Mouse (Mus musculus) Muller cell, postnatal 12 days (primary cell): ENCODE measurements around the gene Cenph.
A peak's percentile ranks its signal among the peaks of the same experiment; 100 is the strongest.
"Not testable (repeated sequence)": the region's sequence is repeated elsewhere in the genome, so short reads cannot be mapped to it uniquely, and the experiment has no call there.

Experiments used
- DNase-seq: peaks from one replicate; pipeline ENCODE4 v3.0.0-alpha.2; 2015; ENCODE audit errors: inconsistent ontology term

Cenph gene

GRCm38 (mm10) chr13:100748638-100749037 is 27.1 kb downstream of the Cenph start:
- no peak for DNase-seq

- DNase-seq, result no peak
Observed at GRCm38 (mm10) chr13:100746090-100746489, 29.6 kb downstream of the Cenph start.

- DNase-seq, result peak; percentile 96
Observed at GRCm38 (mm10) chr13:100744036-100744744, 31.5 kb downstream of the Cenph start, which contains the start of gene Mrps36. Gene Mrps36, minus strand, starts transcription at chr13:100744659.

- DNase-seq, result no peak
Observed at GRCm38 (mm10) chr13:100743346-100744035, 32.2 kb downstream of the Cenph start.

GRCm38 (mm10) chr13:100742831-100743230 is 32.9 kb downstream of the Cenph start:
- no peak for DNase-seq

- no peak for DNase-seq
Observed at GRCm38 (mm10) chr13:100732756-100733155, 42.9 kb downstream of the Cenph start.

- DNase-seq, result not testable (repeated sequence)
Observed at GRCm38 (mm10) chr13:100731462-100732046, 44.1 kb downstream of the Cenph start.

GRCm38 (mm10) chr13:100730861-100731176 is 44.9 kb downstream of the Cenph start, which contains the start of gene Cdk7:
Gene Cdk7, minus strand, starts transcription at chr13:100730939.
- peak; percentile 97 for DNase-seq

GRCm38 (mm10) chr13:100730153-100730860 is 45.4 kb downstream of the Cenph start:
- no peak for DNase-seq

- DNase-seq, result not testable (repeated sequence)
Observed at GRCm38 (mm10) chr13:100728530-100728929, 47.2 kb downstream of the Cenph start.

GRCm38 (mm10) chr13:100728086-100728485 is 47.6 kb downstream of the Cenph start:
- DNase-seq, result no peak

- no peak for DNase-seq
Observed at GRCm38 (mm10) chr13:100725194-100725593, 50.5 kb downstream of the Cenph start.

GRCm38 (mm10) chr13:100724051-100724754 is 51.5 kb downstream of the Cenph start:
- DNase-seq, result peak; percentile 6

- no peak for DNase-seq
Observed at GRCm38 (mm10) chr13:100721656-100722055, 54.0 kb downstream of the Cenph start.

- no peak for DNase-seq
Observed at GRCm38 (mm10) chr13:100715467-100715866, 60.2 kb downstream of the Cenph start.
